Mouse (Mus musculus) stomach, postnatal 0 days (tissue): ENCODE results near the gene Spem1. TPM values are rescaled to one million over a fixed set of nuclear protein-coding genes. Genes with fewer than 3 reads are reported as not detected.

Source experiments
- ATAC-seq: fragments of 200-750 bp; cut with Nextera tagmentation; 2 replicates; pipeline ENCODE4 v1.8.0; 2017; ENCODE audit not compliant: low FRiP score, low TSS enrichment
- DNase-seq: peaks from one replicate; pipeline ENCODE4 v3.0.0-alpha.2; 2016; ENCODE audit warnings: low spot score
- H3K27ac ChIP-seq: fragments of 300-500 bp; sonication (generic); replicated peaks from 2 replicates; pipeline ENCODE4 v1.5.1; 2014; ENCODE audit warnings: mild to moderate bottlenecking, control low read depth
- H3K27me3 ChIP-seq: fragments of 300-500 bp; sonication (generic); 2 replicates; pipeline ENCODE4 v1.6.1; 2014; ENCODE audit warnings: low read length; ENCODE audit not compliant: control insufficient read depth, insufficient read depth
- H3K36me3 ChIP-seq: fragments of 300-500 bp; sonication (generic); 2 replicates; pipeline ENCODE4 v1.6.1; 2014; ENCODE audit warnings: low read length, mixed read lengths; ENCODE audit not compliant: control insufficient read depth, insufficient read depth
- H3K4me1 ChIP-seq: fragments of 300-500 bp; sonication (generic); replicated peaks from 2 replicates; pipeline ENCODE4 v1.6.1; 2014; ENCODE audit warnings: antibody characterized with exemption; ENCODE audit not compliant: control insufficient read depth, insufficient read depth
- H3K4me2 ChIP-seq: fragments of 300-500 bp; sonication (generic); replicated peaks from 2 replicates; pipeline ENCODE4 v1.6.1; 2014; ENCODE audit warnings: low read depth, mild to moderate bottlenecking, control low read depth, moderate library complexity
- H3K4me3 ChIP-seq: fragments of 300-500 bp; sonication (generic); 2 replicates; pipeline ENCODE4 v1.5.1; 2014; ENCODE audit warnings: low read depth, low read length, control low read depth
- H3K9ac ChIP-seq: fragments of 300-500 bp; sonication (generic); 2 replicates; pipeline ENCODE4 v1.6.1; 2014; ENCODE audit warnings: mild to moderate bottlenecking, low read length, control low read depth, mixed read lengths
- H3K9me3 ChIP-seq: fragments of 300-500 bp; sonication (generic); 2 replicates; pipeline ENCODE4 v1.6.1; 2016; ENCODE audit warnings: low read length; ENCODE audit not compliant: control insufficient read depth
- CTCF ChIP-seq: IDR thresholded peaks from 2 replicates; pipeline ENCODE4 v1.5.1; 2016; ENCODE audit warnings: antibody characterized with exemption, low read depth, mild to moderate bottlenecking, moderate library complexity
- EP300 ChIP-seq: optimal IDR thresholded peaks from 2 replicates; pipeline ENCODE3; 2016; ENCODE audit warnings: antibody characterized with exemption
- WGBS: fragments of 180-500 bp; shearing (Covaris S2); extraction: QIAGEN DNeasy Blood & Tissue Kit; methylation state at CpG from one replicate; pipeline ENCODE4 v1.1.7; 2014; 5-methylcytosine and 5-hydroxymethylcytosine counted together
- polyA plus RNA-seq: library from polyadenylated mRNA; unstranded; fragments of >200 nt; fragmentation: Nextera tagmentation; extraction: Ambion mirVana; gene quantifications from 2 replicates; pipeline ENCODE4 v1.2.1, GENCODE M21; 2015

Gene Spem1
- polyA plus RNA-seq, 1 experiment from 2014 or later: not detected

DNA sequence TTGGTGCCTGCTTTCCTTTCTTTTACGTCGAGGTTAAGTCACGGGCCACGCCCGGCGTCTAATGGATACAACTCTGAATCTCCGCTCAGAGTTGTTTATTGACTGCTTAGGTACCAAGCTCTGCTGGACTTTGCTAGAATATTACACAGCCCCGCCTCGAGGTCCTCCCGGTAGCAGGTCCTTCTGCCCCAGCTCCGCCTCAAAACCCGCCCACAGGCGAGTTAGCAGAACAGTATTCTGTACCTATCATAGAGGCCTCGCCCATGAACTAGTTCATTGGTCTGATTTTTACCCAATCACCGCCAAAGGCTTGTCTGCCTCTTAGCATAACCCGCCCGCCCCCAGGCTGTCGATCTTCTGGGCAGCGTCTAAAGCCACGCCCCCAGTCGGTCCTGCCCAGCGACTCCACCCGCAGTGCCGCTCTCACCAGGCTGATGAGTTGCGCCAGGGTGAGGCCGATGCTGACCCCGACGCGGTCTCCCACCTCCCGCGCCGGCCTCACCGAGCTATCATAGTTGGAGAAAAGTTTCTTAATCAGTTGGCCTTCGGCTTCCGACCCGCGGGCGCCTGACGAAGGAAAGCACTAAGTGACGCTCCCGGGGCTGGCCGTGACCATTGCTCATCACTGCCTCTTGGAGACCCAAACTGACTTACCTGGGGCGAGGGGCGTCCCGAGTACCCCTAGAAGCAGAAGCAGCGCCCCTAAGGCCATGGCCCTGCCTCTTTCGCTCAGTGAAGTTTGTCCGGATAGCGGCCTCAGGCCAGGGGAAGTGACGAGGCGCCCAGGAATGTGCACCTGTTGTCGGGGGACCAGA lies 26.6 kb downstream of the Spem1 start, which contains the start of gene Chrnb1:
Gene Chrnb1, minus strand, starts transcription at position 776 of the 815 bp plus-strand sequence.
- 1% methylated on average over 52 of the region's 52 CpGs for WGBS

DNA sequence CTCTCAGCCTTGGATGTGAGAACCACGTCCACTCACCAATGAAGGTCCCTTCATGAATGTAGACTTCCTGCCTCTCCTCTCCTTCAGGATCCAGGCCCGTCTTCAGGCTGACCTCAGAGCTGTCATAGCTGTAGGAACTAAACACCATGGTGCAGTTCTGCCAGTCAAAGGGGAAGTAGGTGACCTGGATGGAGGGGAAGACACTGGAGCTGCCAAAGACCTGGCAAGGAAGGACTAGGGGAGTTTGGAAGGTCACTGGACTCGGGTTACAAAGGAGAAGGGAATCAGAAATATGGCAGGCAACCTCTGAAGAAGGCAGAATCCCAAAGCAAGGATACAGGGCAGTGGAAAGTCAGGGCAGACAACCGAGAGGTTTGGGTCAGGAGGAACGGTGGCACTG lies 28.6 kb downstream of the Spem1 start:
- DNase-seq: no peak
- Histone ChIP-seq H3K4me1 (no peaks in the 10 kb centered on the region), H3K9me3 (no peaks in the 10 kb centered on the region)

More for the DNA sequence above, 26.6 kb downstream of the Spem1 start, which contains the start of gene Chrnb1:
- Histone ChIP-seq H3K27ac (0 out of 2 replicates have a peak within 1 kb of the TSS, but pooled peaks have one; percentile 45), H3K4me1 (no peaks in the 10 kb centered on the region), H3K27me3 (no peaks in the 10 kb centered on the region), H3K9ac (peak within 1 kb of the TSS; percentile 61), H3K36me3 (no peaks in the 10 kb centered on the region), H3K9me3 (no peaks in the 10 kb centered on the region), H3K4me3 (peak within 1 kb of the TSS; percentile 51), H3K4me2 (peak within 1 kb of the TSS; percentile 95)
- TF ChIP-seq CTCF (peak; percentile 21; the same call in 1 of the 2 replicates), EP300 (no peak)
- ATAC-seq: peak; percentile 98
- peak; percentile 96 for DNase-seq

DNA sequence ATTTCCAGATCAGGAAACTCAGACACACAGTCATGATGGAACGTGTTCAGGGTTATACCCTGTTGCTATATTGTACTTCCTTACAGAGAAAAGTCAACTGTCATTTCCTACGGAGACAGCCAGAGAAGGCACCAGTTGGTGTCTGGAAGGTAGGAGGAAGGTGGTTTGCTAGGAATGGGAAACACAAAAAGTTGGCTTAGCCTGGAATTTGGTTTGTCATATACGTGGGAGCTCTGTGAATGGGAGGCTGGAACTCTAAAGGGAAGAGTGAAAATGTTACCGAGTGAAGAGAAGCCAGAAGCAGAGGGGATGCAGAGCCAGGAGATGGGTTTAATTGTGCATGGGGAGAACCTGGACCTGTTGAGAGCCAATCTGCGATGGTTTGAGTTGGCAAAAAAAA lies 30.6 kb downstream of the Spem1 start:
- DNase-seq: no peak

More for the DNA sequence above, 28.6 kb downstream of the Spem1 start:
- Histone ChIP-seq H3K27ac (no peak overlapping the region), H3K9ac (no peak overlapping the region), H3K27me3 (no peaks in the 10 kb centered on the region), H3K36me3 (no peaks in the 10 kb centered on the region), H3K4me3 (no peak overlapping the region), H3K4me2 (no peak overlapping the region)
- TF ChIP-seq EP300 (no peak), CTCF (no peak)
- no peak for ATAC-seq
- whole genome bisulfite sequencing: 63% methylated on average over 5 of the region's 5 CpGs

DNA sequence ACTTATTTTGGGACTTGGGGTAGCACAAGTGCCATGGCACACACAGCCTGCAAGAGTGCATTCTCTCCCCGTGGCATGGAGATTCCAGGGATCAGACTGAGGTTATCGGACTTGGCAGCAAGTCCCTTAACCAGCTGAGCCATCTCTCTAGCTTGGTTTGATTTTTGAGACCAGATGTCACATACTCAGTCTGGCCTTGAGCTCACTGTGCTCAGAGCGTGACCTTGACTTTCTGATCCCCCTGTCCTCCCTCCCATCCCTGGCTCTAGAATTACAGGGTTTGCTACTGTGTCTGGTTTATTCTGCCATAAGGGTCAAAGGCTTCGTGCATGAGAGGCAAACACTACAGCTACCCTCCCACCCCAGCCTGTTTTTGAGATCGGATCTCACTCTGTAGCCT lies 32.5 kb downstream of the Spem1 start:
- no peaks in the 10 kb centered on the region for H3K36me3 ChIP-seq
- TF ChIP-seq EP300 (no peak), CTCF (no peak)
- no peaks in the 10 kb centered on the region for H3K4me1 ChIP-seq
- H3K9me3 ChIP-seq: no peaks in the 10 kb centered on the region
- no peak for ATAC-seq
- no peak overlapping the region for H3K4me2 ChIP-seq
- 55% methylated on average over 5 of the region's 5 CpGs for WGBS
- H3K27ac ChIP-seq: no peak overlapping the region
- no peaks in the 10 kb centered on the region for H3K27me3 ChIP-seq
- H3K4me3 ChIP-seq: no peak overlapping the region
- no peak for DNase-seq
- H3K9ac ChIP-seq: no peak overlapping the region

More for the DNA sequence above, 30.6 kb downstream of the Spem1 start:
- Histone ChIP-seq H3K36me3 (no peaks in the 10 kb centered on the region), H3K4me3 (no peak overlapping the region), H3K27me3 (no peaks in the 10 kb centered on the region), H3K9ac (no peak overlapping the region), H3K27ac (no peak overlapping the region), H3K9me3 (no peaks in the 10 kb centered on the region), H3K4me2 (no peak overlapping the region), H3K4me1 (no peaks in the 10 kb centered on the region)
- TF ChIP-seq CTCF: no peak
- TF ChIP-seq EP300: no peak
- no peak for ATAC-seq
- WGBS: 66% methylated on average over 5 of the region's 5 CpGs

DNA sequence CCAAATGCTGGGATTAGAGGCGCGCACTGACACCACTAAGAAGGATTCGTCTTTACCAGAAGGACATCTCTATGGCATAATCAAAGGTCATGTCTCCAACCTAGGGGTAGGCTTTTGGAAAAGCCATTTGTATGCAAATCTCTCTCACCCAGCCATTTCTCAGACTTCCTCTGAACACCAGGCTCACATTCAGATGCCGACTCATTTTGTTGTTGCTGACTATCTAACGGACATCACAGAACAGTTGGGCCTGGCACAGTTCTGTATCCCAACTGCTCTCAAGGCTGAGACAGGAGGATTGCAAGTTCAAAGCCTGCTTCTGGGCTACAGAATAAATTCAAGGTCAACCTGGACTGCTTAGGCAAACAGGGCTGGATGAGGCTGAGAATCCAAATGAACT lies 34.7 kb downstream of the Spem1 start:
- Histone ChIP-seq H3K27ac (no peak overlapping the region), H3K36me3 (no peaks in the 10 kb centered on the region), H3K4me2 (no peak overlapping the region), H3K4me3 (no peak overlapping the region), H3K27me3 (no peaks in the 10 kb centered on the region), H3K9ac (no peak overlapping the region), H3K9me3 (no peaks in the 10 kb centered on the region), H3K4me1 (no peaks in the 10 kb centered on the region)
- DNase-seq (no peak), ATAC-seq (no peak)
- WGBS: 93% methylated on average over 5 of the region's 5 CpGs
- TF ChIP-seq EP300: no peak
- no peak for TF ChIP-seq CTCF

DNA sequence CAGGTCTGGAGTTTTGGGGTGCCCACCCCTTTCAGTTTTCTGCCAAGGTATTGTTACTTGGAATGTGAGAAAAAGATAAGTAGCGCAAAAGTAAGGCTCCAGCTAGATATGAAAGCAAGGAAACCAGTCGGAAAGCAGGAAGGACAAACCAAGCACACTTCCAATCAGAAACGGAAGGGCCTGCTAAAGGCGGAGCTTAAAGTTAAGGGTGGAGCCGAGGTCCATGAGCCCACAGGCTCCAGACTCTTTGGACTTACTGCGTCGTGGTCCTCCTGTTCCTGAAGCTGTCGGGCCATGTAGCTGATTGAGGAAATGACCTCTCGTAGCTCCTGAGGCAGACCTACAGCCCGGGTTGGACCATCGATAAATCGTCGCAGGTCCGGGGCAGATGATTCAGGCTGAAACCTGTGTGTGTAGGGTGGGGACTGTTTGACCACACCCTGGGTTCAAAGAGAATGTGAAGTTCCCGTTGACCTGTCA lies 37.1 kb downstream of the Spem1 start:
- Histone ChIP-seq H3K4me2 (peak overlapping the region; percentile 48), H3K4me3 (peak overlapping the region; percentile 22), H3K4me1 (no peaks in the 10 kb centered on the region), H3K9me3 (no peaks in the 10 kb centered on the region), H3K36me3 (no peaks in the 10 kb centered on the region), H3K27me3 (no peaks in the 10 kb centered on the region), H3K9ac (peak overlapping the region; percentile 51; the same call in 1 of the 2 replicates), H3K27ac (peak overlapping the region; percentile 50; the same call in 1 of the 2 replicates)
- WGBS: 18% methylated on average over 15 of the region's 15 CpGs
- TF ChIP-seq CTCF (no peak), EP300 (no peak)
- ATAC-seq (peak; percentile 90), DNase-seq (peak; percentile 69)
